Mouse (Mus musculus) lung, postnatal 25 days (tissue): ENCODE results near the gene Rpl10-ps3.

Experiments
- DNase-seq: peaks from one replicate; pipeline ENCODE4 v3.0.0; 2022; ENCODE audit warnings: low spot score

Rpl10-ps3 gene

GRCm38 (mm10) chr9:50311036-50311545 is 33.7 kb downstream of the Rpl10-ps3 start:
- no peak for DNase-seq

DNA sequence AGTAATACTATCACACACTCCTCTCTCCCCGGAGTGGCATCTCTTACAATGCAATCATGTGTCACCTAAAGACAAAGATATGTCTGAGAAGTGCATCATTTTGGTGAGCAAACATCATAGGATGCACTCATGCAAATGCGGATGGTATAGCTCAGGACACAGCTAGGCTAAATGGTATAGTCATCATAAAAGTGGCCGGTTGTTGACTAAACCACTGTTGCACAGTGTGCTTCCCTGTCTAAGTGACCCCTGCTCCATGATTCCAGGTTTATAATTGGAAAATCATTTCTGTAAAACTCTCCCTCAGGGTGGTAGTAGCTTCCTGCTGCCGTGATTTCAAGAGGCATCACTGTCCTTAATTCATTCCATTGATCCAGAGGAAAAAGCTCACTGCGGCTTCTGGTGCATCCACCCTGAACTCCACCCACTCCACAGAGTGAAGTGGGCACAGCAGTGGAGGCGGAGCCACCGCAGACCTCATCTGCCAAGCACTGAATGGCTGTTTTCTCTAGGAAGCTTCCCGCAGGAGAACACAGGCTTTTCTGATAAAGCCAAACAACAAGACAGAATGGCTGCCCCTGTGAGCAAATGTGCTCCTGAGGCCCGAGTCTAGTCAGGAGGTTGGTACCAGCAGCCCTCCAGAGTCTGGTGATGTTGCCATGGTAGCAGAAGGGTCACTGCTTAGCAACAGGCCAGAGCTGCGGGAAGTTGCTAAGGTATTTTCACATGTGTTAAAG is 38.9 kb downstream of the Rpl10-ps3 start:
- no peak for DNase-seq

- no peak for DNase-seq
Observed at GRCm38 (mm10) chr9:50305046-50305445, 39.7 kb downstream of the Rpl10-ps3 start.

DNA sequence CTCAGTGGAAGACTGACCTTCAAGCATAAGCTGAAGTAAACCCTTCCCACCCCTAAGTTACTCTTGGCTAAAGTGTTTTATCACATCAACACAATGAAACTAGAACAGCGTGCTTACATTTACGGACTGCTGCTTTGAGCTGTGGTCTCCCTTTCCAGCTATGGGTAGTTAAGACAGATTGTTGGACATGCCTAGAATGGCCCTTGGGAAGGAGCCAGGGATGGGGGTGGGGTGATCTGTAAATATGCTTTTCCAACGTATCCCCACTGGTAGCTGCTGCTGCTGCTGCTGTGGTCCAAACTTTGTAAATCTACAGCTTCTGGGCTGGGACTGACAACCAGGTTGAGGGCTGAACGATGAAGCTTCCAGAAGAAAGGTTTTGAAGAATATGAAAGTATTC is 40.8 kb downstream of the Rpl10-ps3 start:
- no peak for DNase-seq

DNA sequence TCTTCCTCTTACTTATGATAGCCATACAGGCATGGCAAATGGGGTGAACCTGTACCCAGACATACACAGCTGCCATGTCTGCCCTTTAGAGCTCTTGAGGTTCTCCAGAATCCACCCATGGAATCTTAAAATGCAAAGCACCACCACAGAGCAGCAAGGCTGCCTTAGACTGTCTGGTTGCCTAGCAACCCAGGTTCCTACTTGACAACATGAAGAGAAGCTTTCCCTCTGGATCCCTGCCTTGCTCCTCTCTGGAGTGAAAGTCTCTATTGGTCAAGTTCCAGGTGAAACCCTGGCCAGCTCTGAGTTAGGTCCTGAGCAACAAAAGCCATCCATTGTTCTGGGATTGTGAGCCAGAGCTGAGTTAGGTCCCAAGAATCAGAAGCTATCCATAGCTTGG is 43.0 kb downstream of the Rpl10-ps3 start:
- DNase-seq: no peak

DNA sequence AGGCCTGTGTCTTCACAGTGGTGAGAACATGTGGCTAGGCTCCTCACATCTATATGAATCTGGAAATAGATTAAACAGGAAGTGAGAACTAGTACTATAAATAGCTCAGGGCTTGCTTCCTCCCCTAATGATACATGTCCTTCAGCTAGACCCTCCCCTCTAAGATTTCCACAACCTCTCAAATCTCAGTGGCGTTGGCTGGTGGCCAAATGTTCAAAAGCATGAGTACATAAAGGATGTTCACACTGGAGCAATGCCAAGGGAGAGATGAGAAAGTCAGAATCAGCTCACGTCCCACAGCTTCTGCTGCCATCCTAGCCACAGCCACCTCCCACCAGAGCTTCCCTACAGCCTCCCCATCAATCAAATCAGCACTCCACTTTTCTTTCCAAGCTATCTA is 46.4 kb downstream of the Rpl10-ps3 start:
- DNase-seq: no peak
